Mouse (Mus musculus) small intestine, adult 2 months (tissue): Measurements from ENCODE around the gene Krtap4-13. TPM values are rescaled to one million over a fixed set of nuclear protein-coding genes. Genes with fewer than 3 reads are reported as not detected.
"Not testable (repeated sequence)": the region's sequence is repeated elsewhere in the genome, so short reads cannot be mapped to it uniquely, and the experiment has no call there.

ENCODE experiments used
- H3K27ac ChIP-seq: fragments of 200-500 bp; 2 replicates; pipeline ENCODE4 v1.5.1; 2012; ENCODE audit warnings: low read depth, low read length, control low read depth, inconsistent platforms; ENCODE audit not compliant: insufficient read depth
- H3K27me3 ChIP-seq: fragments of 200-500 bp; 2 replicates; pipeline ENCODE4 v1.6.1; 2012; ENCODE audit warnings: mild to moderate bottlenecking, moderate library complexity, low read length, inconsistent platforms; ENCODE audit not compliant: control insufficient read depth, insufficient read depth
- H3K36me3 ChIP-seq: fragments of 200-500 bp; 2 replicates; pipeline ENCODE4 v1.6.1; 2012; ENCODE audit warnings: mild to moderate bottlenecking, low read length, control low read depth, inconsistent platforms; ENCODE audit not compliant: control insufficient read depth, insufficient read depth
- H3K4me1 ChIP-seq: fragments of 200-500 bp; 2 replicates; pipeline ENCODE4 v1.6.1; 2012; ENCODE audit warnings: low read length, inconsistent platforms, mixed read lengths; ENCODE audit not compliant: control insufficient read depth, insufficient read depth, insufficient read length
- H3K4me3 ChIP-seq: fragments of 200-500 bp; 2 replicates; pipeline ENCODE4 v1.5.1; 2012; ENCODE audit warnings: low read depth, mild to moderate bottlenecking, control low read depth, inconsistent platforms, low read length, moderate library complexity
- CTCF ChIP-seq: fragments of 200-500 bp; IDR thresholded peaks from 2 replicates; pipeline ENCODE4 v1.5.1; 2012; ENCODE audit warnings: low read depth, mild to moderate bottlenecking, control low read depth, inconsistent platforms, low read length, moderate library complexity, mixed read lengths; ENCODE audit not compliant: insufficient replicate concordance, insufficient read length; ENCODE audit errors: extremely low read depth
- POLR2A ChIP-seq: fragments of 200-500 bp; IDR thresholded peaks from 2 replicates; pipeline ENCODE4 v1.6.1; 2012; ENCODE audit warnings: low read depth, mild to moderate bottlenecking, control low read depth, inconsistent platforms, low read length, moderate library complexity
- WGBS: fragments of 180-500 bp; shearing (Covaris S2); methylation state at CpG from one replicate; pipeline ENCODE4 v1.1.7; 2018; 5-methylcytosine and 5-hydroxymethylcytosine counted together
- polyA plus RNA-seq: library from polyadenylated mRNA; depleted of rRNA; stranded (reverse); fragments of >200 nt; gene quantifications from 2 replicates; pipeline ENCODE4 v1.2.3, GENCODE M21; 2012; rRNA removed

Gene Krtap4-13
- polyA plus RNA-seq: not detected in 2 replicates

- H3K36me3 ChIP-seq, H3K4me3 ChIP-seq, H3K27ac ChIP-seq, H3K27me3 ChIP-seq, H3K4me1 ChIP-seq: not testable (repeated sequence)
These were observed at the start of gene Krtap4-13 for GRCm38 (mm10) chr11:99809792-99810191. Gene Krtap4-13, minus strand, starts transcription at chr11:99809892.

- Histone ChIP-seq H3K27ac (no peak overlapping the region), H3K4me3 (no peak overlapping the region), H3K4me1 (no peaks in the 10 kb centered on the region), H3K27me3 (no peaks in the 10 kb centered on the region), H3K36me3 (no peaks in the 10 kb centered on the region)
- no peak for TF ChIP-seq CTCF
- TF ChIP-seq POLR2A: no peak
- WGBS: 53% methylated on average over 2 of the region's 2 CpGs
These were observed 49.1 kb upstream of the Krtap4-13 start for GRCm38 (mm10) chr11:99858761-99859160.

- WGBS: 80% methylated on average over 2 of the region's 2 CpGs
- H3K36me3 ChIP-seq: no peaks in the 10 kb centered on the region
- no peak within 1 kb of the TSS for H3K27ac ChIP-seq
- no peak within 1 kb of the TSS for H3K4me3 ChIP-seq
- no peak for TF ChIP-seq POLR2A
- no peak for TF ChIP-seq CTCF
- no peaks in the 10 kb centered on the region for H3K4me1 ChIP-seq
- H3K27me3 ChIP-seq: no peaks in the 10 kb centered on the region
These were observed 47.9 kb upstream of the Krtap4-13 start, which contains the start of gene Gm11568 for GRCm38 (mm10) chr11:99857617-99858016. Gene Gm11568, plus strand, starts transcription at chr11:99857917.

GRCm38 (mm10) chr11:99854121-99854520 lies 44.4 kb upstream of the Krtap4-13 start:
- Histone ChIP-seq H3K36me3 (no peaks in the 10 kb centered on the region), H3K4me3 (no peak overlapping the region), H3K27me3 (no peaks in the 10 kb centered on the region), H3K4me1 (no peaks in the 10 kb centered on the region), H3K27ac (no peak overlapping the region)
- no peak for TF ChIP-seq POLR2A
- no peak for TF ChIP-seq CTCF
- WGBS: 65% methylated on average over 3 of the region's 3 CpGs

- Histone ChIP-seq H3K4me1 (no peaks in the 10 kb centered on the region), H3K36me3 (no peaks in the 10 kb centered on the region), H3K4me3 (no peak within 1 kb of the TSS), H3K27ac (no peak within 1 kb of the TSS), H3K27me3 (no peaks in the 10 kb centered on the region)
- no peak for TF ChIP-seq CTCF
- no peak for TF ChIP-seq POLR2A
These were observed 41.8 kb upstream of the Krtap4-13 start, which contains the start of gene Krtap4-16 for GRCm38 (mm10) chr11:99851508-99851907. Gene Krtap4-16, minus strand, starts transcription at chr11:99851608.

GRCm38 (mm10) chr11:99846746-99847145 lies 37.1 kb upstream of the Krtap4-13 start:
- 82% methylated on average over 2 of the region's 2 CpGs for WGBS
- Histone ChIP-seq H3K27ac (no peak overlapping the region), H3K36me3 (no peaks in the 10 kb centered on the region), H3K4me1 (no peaks in the 10 kb centered on the region), H3K4me3 (no peak overlapping the region), H3K27me3 (no peaks in the 10 kb centered on the region)
- TF ChIP-seq POLR2A (no peak), CTCF (no peak)

GRCm38 (mm10) chr11:99842185-99842584 lies 32.5 kb upstream of the Krtap4-13 start:
- no peak overlapping the region for H3K27ac ChIP-seq
- TF ChIP-seq POLR2A: no peak
- no peak for TF ChIP-seq CTCF
- WGBS: 74% methylated on average over 1 of the region's 1 CpGs
- H3K36me3 ChIP-seq: no peaks in the 10 kb centered on the region
- H3K4me3 ChIP-seq: no peak overlapping the region
- no peaks in the 10 kb centered on the region for H3K4me1 ChIP-seq
- no peaks in the 10 kb centered on the region for H3K27me3 ChIP-seq

GRCm38 (mm10) chr11:99837966-99838365 lies 28.3 kb upstream of the Krtap4-13 start, which contains the start of gene 2300003K06Rik:
Gene 2300003K06Rik, minus strand, starts transcription at chr11:99838066.
- 50% methylated on average over 1 of the region's 1 CpGs for WGBS

GRCm38 (mm10) chr11:99815566-99815965 lies 5.9 kb upstream of the Krtap4-13 start, which contains the start of gene Gm11564:
Gene Gm11564, minus strand, starts transcription at chr11:99815666.
- not testable (repeated sequence) for H3K4me1 ChIP-seq, H3K36me3 ChIP-seq, H3K27me3 ChIP-seq, H3K27ac ChIP-seq, H3K4me3 ChIP-seq
- 78% methylated on average over 2 of the region's 2 CpGs for WGBS

More at GRCm38 (mm10) chr11:99837966-99838365, 28.3 kb upstream of the Krtap4-13 start, which contains the start of gene 2300003K06Rik:
- Histone ChIP-seq H3K27me3 (no peaks in the 10 kb centered on the region), H3K4me3 (no peak within 1 kb of the TSS), H3K4me1 (no peaks in the 10 kb centered on the region), H3K36me3 (no peaks in the 10 kb centered on the region), H3K27ac (no peak within 1 kb of the TSS)
- no peak for TF ChIP-seq CTCF
- no peak for TF ChIP-seq POLR2A

GRCm38 (mm10) chr11:99804346-99804745 lies 5.3 kb downstream of the Krtap4-13 start, which contains the start of gene Gm11554:
Gene Gm11554, minus strand, starts transcription at chr11:99804446.
- not testable (repeated sequence) for H3K36me3 ChIP-seq, H3K4me3 ChIP-seq, H3K27ac ChIP-seq, H3K4me1 ChIP-seq, H3K27me3 ChIP-seq
- no CpG with 5 or more reads among the region's 1 CpGs for WGBS

- H3K4me1 ChIP-seq, H3K4me3 ChIP-seq, H3K27ac ChIP-seq, H3K27me3 ChIP-seq, H3K36me3 ChIP-seq: not testable (repeated sequence)
- no CpG with 5 or more reads among the region's 1 CpGs for WGBS
These were observed 10.9 kb downstream of the Krtap4-13 start, which contains the start of gene Gm11569 for GRCm38 (mm10) chr11:99798832-99799231. Gene Gm11569, minus strand, starts transcription at chr11:99798932.
